Mouse (Mus musculus) T-helper 17 cell (primary cell): ENCODE data around the gene Lrfn2.

Source experiments
- in situ Hi-C, 2 experiments: fragments of 300-600 bp; cut with MboI, MseI; formaldehyde crosslinking; loops; 1 replicate in 1 of 2; 2 replicates in 1 of 2; pipeline ENCODE4 v1.15.1; 2025; ENCODE audit warnings: high pct_unique_total_duplicates in 2 of 2

The Lrfn2 gene

GRCm38 (mm10) chr17:49033276-49033675, 101.1 kb downstream of the Lrfn2 start:
- in situ Hi-C loops, result no loop called here

- in situ Hi-C loops, result no loop called here
Observed at GRCm38 (mm10) chr17:49033686-49034250, 101.6 kb downstream of the Lrfn2 start.

- in situ Hi-C loops, result no loop called here
Observed at GRCm38 (mm10) chr17:49035052-49035451, 102.9 kb downstream of the Lrfn2 start.

GRCm38 (mm10) chr17:49037163-49037950, 105.2 kb downstream of the Lrfn2 start:
- in situ Hi-C loops, result no loop called here

GRCm38 (mm10) chr17:49043806-49044640, 111.8 kb downstream of the Lrfn2 start:
- in situ Hi-C loops, result no loop called here

GRCm38 (mm10) chr17:49047921-49048320, 115.7 kb downstream of the Lrfn2 start:
- in situ Hi-C loops, result no loop called here

- in situ Hi-C loops, result no loop called here
Observed at GRCm38 (mm10) chr17:49051231-49051630, 119.1 kb downstream of the Lrfn2 start.

GRCm38 (mm10) chr17:49061141-49061540, 129.0 kb downstream of the Lrfn2 start:
- in situ Hi-C loops, result no loop called here

GRCm38 (mm10) chr17:49063789-49064188, 131.6 kb downstream of the Lrfn2 start:
- in situ Hi-C loops, result no loop called here

- in situ Hi-C loops, result no loop called here
Observed at GRCm38 (mm10) chr17:49064526-49064925, 132.3 kb downstream of the Lrfn2 start.

- in situ Hi-C loops, result no loop called here
Observed at GRCm38 (mm10) chr17:49065050-49065449, 132.9 kb downstream of the Lrfn2 start.

GRCm38 (mm10) chr17:49066748-49067147, 134.6 kb downstream of the Lrfn2 start:
- in situ Hi-C loops, result no loop called here

GRCm38 (mm10) chr17:49078168-49078567, 146.0 kb downstream of the Lrfn2 start:
- in situ Hi-C loops, result no loop called here

GRCm38 (mm10) chr17:49079647-49080046, 147.5 kb downstream of the Lrfn2 start:
- in situ Hi-C loops, result no loop called here

- in situ Hi-C loops, result no loop called here
Observed at GRCm38 (mm10) chr17:49083594-49084380, 151.6 kb downstream of the Lrfn2 start.

GRCm38 (mm10) chr17:49085111-49085510, 152.9 kb downstream of the Lrfn2 start:
- in situ Hi-C loops, result no loop called here

- in situ Hi-C loops, result no loop called here
Observed at GRCm38 (mm10) chr17:49096781-49097544, 164.8 kb downstream of the Lrfn2 start.

- in situ Hi-C loops, result no loop called here
Observed at GRCm38 (mm10) chr17:49111399-49111798, 179.2 kb downstream of the Lrfn2 start.

GRCm38 (mm10) chr17:49111911-49112310, 179.7 kb downstream of the Lrfn2 start:
- in situ Hi-C loops, result no loop called here

GRCm38 (mm10) chr17:49113336-49113735, 181.2 kb downstream of the Lrfn2 start:
- in situ Hi-C loops, result no loop called here

GRCm38 (mm10) chr17:49124166-49124565, 192.0 kb downstream of the Lrfn2 start:
- in situ Hi-C loops, result no loop called here
